Mouse (Mus musculus): ENCODE data around the gene Vav3. TPM values are rescaled to one million over a fixed set of nuclear protein-coding genes. Genes with fewer than 3 reads are reported as not detected.

The Vav3 gene
- polyA plus RNA-seq, 1 experiment = 2.3 TPM

DNA sequence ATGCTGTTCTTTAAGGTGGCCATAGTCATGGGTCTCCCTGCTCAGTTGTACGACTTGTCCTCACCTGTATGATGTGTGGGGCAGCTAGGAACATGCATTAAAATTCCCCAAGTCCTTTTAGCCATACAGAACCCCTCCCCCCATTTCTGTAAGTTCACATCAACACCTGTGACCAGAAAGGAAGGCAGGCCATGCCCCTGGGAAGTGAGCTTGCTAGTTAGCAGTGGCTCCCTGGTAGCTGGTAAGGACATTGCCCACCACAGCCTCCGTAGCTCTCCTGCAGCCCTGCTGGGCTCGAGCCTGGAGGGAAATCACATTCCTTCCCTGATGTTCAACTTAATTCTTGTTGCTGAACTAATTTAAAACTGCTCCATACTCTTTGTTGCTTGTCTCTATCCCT is 146.3 kb downstream of the Vav3 start:
- H3K9ac ChIP-seq (ENCODE audit: low read depth, poor library complexity, severe bottlenecking) = no peak overlapping the region
- no peaks in the 10 kb centered on the region for H3K4me1 ChIP-seq (ENCODE audit: control insufficient read depth, insufficient read depth, low read length)
- no peak overlapping the region for H3K27ac ChIP-seq (ENCODE audit: insufficient read depth, low read length)
- no peak overlapping the region for H3K4me3 ChIP-seq (ENCODE audit: low read depth, low read length)
- no peak for TF ChIP-seq POLR2A (IDR thresholded peaks at IDR 0.05; ENCODE audit: insufficient read depth, low read length)
- no peak for TF ChIP-seq EP300 (IDR thresholded peaks at IDR 0.05; ENCODE audit: insufficient read depth, low read depth, low read length)
- TF ChIP-seq CTCF (IDR thresholded peaks at IDR 0.05; ENCODE audit: low read depth, low read length) = no peak
- H3K9me3 ChIP-seq (replicated peaks; ENCODE audit: control insufficient read depth, insufficient read depth, low read length, poor library complexity, severe bottlenecking) = no peaks in the 10 kb centered on the region
- H3K27me3 ChIP-seq (ENCODE audit: control insufficient read depth, insufficient read depth, low read length, poor library complexity, severe bottlenecking) = no peaks in the 10 kb centered on the region
- no peaks in the 10 kb centered on the region for H3K36me3 ChIP-seq (ENCODE audit: control insufficient read depth, insufficient read depth, low read length, poor library complexity, severe bottlenecking)

DNA sequence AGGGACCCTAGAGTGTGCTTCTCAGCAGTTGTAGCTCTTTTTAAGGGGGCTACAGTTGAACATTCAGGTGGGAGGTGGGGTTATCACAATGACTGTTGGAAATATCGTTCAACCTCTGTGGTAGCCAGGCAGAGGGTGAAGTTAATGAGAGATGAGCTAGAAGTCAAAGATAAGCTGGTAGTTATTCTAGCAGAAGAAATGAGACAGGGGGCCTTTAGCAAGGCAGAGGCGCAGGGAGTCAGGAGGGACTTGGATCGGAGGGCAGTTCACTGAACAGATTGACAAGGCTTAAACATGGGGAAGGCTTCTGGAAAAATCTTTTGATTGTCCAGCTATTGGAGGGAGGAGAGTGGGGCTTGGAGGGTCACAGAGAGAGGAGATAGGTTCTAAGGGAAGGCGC is 147.4 kb downstream of the Vav3 start:
- Histone ChIP-seq H3K27ac (ENCODE audit: insufficient read depth, low read length) (no peak overlapping the region), H3K27me3 (ENCODE audit: control insufficient read depth, insufficient read depth, low read length, poor library complexity, severe bottlenecking) (no peaks in the 10 kb centered on the region), H3K9ac (ENCODE audit: low read depth, poor library complexity, severe bottlenecking) (no peak overlapping the region), H3K4me1 (ENCODE audit: control insufficient read depth, insufficient read depth, low read length) (no peaks in the 10 kb centered on the region), H3K4me3 (ENCODE audit: low read depth, low read length) (no peak overlapping the region), H3K9me3 (replicated peaks; ENCODE audit: control insufficient read depth, insufficient read depth, low read length, poor library complexity, severe bottlenecking) (no peaks in the 10 kb centered on the region), H3K36me3 (ENCODE audit: control insufficient read depth, insufficient read depth, low read length, poor library complexity, severe bottlenecking) (no peaks in the 10 kb centered on the region)
- TF ChIP-seq POLR2A (IDR thresholded peaks at IDR 0.05; ENCODE audit: insufficient read depth, low read length) (no peak), EP300 (IDR thresholded peaks at IDR 0.05; ENCODE audit: insufficient read depth, low read depth, low read length) (no peak), CTCF (IDR thresholded peaks at IDR 0.05; ENCODE audit: low read depth, low read length) (no peak)

DNA sequence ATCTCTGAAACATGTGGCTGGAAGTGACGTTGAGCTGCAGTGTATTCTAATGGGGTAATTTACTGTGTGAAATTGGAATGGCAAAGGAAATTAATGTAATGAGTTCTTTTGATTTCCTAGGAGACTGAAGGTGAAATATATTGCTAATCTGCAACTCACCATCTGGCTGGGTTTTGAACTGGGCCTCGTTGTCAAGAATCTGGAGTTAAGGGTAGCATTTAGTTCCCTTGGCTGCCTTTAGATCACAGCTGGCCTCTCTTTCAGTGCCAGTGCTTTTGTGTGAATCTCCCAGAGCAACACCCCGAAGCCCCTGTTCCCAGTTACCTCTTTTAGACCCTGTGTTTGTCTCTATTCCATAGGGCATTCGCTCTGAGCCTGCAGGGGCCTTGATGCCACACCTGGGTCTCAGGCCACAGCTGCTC is 148.3 kb downstream of the Vav3 start:
- no peak overlapping the region for H3K27ac ChIP-seq (ENCODE audit: insufficient read depth, low read length)
- no peak for TF ChIP-seq CTCF (IDR thresholded peaks at IDR 0.05; ENCODE audit: low read depth, low read length)
- TF ChIP-seq EP300 (IDR thresholded peaks at IDR 0.05; ENCODE audit: insufficient read depth, low read depth, low read length) = no peak
- no peak for TF ChIP-seq POLR2A (IDR thresholded peaks at IDR 0.05; ENCODE audit: insufficient read depth, low read length)

DNA sequence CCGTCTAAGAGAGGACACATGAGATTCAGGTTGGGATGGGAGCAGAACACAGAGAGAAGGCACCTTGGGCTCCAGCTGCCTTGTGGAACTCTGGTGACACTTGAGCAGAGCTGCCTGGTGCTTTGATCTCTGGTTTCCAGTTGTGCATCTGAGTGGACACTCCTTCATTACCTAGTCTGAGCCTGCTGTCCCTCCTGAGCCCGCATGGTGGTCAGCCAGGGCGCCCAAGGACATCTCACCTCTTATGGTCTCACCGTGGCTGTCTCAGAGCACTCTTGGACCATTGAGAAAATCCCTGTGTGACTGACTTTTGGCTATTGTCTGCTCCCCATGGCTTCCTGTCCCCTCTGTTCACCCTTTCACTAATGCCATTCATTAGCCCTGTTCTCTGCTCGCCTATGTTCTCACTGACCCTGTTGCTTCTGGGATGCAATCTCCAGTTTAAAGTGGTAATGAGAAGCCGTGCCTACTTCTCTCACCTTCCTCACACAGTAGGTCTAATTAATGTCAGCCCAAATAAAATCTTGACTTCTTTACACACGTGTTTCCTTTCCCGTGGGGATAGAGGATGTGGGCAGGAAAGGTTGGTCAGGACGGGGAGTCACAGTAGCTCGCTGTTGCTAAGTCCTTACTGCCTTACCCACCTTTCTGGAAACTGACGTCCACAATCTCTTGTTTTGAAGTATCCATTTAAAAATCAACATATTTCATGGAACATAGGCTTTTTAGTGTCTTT is 150.3 kb downstream of the Vav3 start:
- Histone ChIP-seq H3K36me3 (ENCODE audit: control insufficient read depth, insufficient read depth, low read length, poor library complexity, severe bottlenecking) (no peaks in the 10 kb centered on the region), H3K27ac (ENCODE audit: insufficient read depth, low read length) (no peak overlapping the region), H3K27me3 (ENCODE audit: control insufficient read depth, insufficient read depth, low read length, poor library complexity, severe bottlenecking) (no peaks in the 10 kb centered on the region), H3K4me3 (ENCODE audit: low read depth, low read length) (no peak overlapping the region), H3K9ac (ENCODE audit: low read depth, poor library complexity, severe bottlenecking) (no peak overlapping the region), H3K9me3 (replicated peaks; ENCODE audit: control insufficient read depth, insufficient read depth, low read length, poor library complexity, severe bottlenecking) (no peaks in the 10 kb centered on the region), H3K4me1 (ENCODE audit: control insufficient read depth, insufficient read depth, low read length) (no peaks in the 10 kb centered on the region)
- no peak for TF ChIP-seq CTCF (IDR thresholded peaks at IDR 0.05; ENCODE audit: low read depth, low read length)
- no peak for TF ChIP-seq POLR2A (IDR thresholded peaks at IDR 0.05; ENCODE audit: insufficient read depth, low read length)
- no peak for TF ChIP-seq EP300 (IDR thresholded peaks at IDR 0.05; ENCODE audit: insufficient read depth, low read depth, low read length)

More for the DNA sequence above, 148.3 kb downstream of the Vav3 start:
- Histone ChIP-seq H3K4me1 (ENCODE audit: control insufficient read depth, insufficient read depth, low read length) (no peaks in the 10 kb centered on the region), H3K9ac (ENCODE audit: low read depth, poor library complexity, severe bottlenecking) (no peak overlapping the region), H3K4me3 (ENCODE audit: low read depth, low read length) (no peak overlapping the region), H3K9me3 (replicated peaks; ENCODE audit: control insufficient read depth, insufficient read depth, low read length, poor library complexity, severe bottlenecking) (no peaks in the 10 kb centered on the region), H3K27me3 (ENCODE audit: control insufficient read depth, insufficient read depth, low read length, poor library complexity, severe bottlenecking) (no peaks in the 10 kb centered on the region), H3K36me3 (ENCODE audit: control insufficient read depth, insufficient read depth, low read length, poor library complexity, severe bottlenecking) (no peaks in the 10 kb centered on the region)

DNA sequence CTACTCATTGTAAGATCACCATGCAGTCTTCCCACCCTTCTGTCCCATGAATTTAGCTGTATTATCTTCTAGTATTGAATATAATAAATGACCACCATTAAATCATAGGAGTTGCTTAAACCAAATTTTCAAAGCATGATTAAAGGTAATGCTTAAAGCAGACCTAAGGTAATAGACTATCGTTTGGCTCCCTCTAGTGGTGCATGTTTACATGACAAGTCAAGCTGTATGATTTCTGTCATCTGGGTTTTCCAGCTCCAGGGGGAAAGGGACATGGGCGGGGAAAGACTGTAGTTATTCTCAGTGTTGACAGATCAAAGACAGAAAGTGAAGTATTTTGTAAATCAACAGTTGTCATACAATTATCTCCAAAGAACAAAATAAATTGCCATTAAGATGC is 151.1 kb downstream of the Vav3 start:
- Histone ChIP-seq H3K36me3 (ENCODE audit: control insufficient read depth, insufficient read depth, low read length, poor library complexity, severe bottlenecking) (no peaks in the 10 kb centered on the region), H3K9ac (ENCODE audit: low read depth, poor library complexity, severe bottlenecking) (no peak overlapping the region), H3K4me1 (ENCODE audit: control insufficient read depth, insufficient read depth, low read length) (no peaks in the 10 kb centered on the region), H3K4me3 (ENCODE audit: low read depth, low read length) (no peak overlapping the region), H3K27me3 (ENCODE audit: control insufficient read depth, insufficient read depth, low read length, poor library complexity, severe bottlenecking) (no peaks in the 10 kb centered on the region), H3K9me3 (replicated peaks; ENCODE audit: control insufficient read depth, insufficient read depth, low read length, poor library complexity, severe bottlenecking) (no peaks in the 10 kb centered on the region), H3K27ac (ENCODE audit: insufficient read depth, low read length) (no peak overlapping the region)
- no peak for TF ChIP-seq CTCF (IDR thresholded peaks at IDR 0.05; ENCODE audit: low read depth, low read length)
- no peak for TF ChIP-seq EP300 (IDR thresholded peaks at IDR 0.05; ENCODE audit: insufficient read depth, low read depth, low read length)
- TF ChIP-seq POLR2A (IDR thresholded peaks at IDR 0.05; ENCODE audit: insufficient read depth, low read length) = no peak

DNA sequence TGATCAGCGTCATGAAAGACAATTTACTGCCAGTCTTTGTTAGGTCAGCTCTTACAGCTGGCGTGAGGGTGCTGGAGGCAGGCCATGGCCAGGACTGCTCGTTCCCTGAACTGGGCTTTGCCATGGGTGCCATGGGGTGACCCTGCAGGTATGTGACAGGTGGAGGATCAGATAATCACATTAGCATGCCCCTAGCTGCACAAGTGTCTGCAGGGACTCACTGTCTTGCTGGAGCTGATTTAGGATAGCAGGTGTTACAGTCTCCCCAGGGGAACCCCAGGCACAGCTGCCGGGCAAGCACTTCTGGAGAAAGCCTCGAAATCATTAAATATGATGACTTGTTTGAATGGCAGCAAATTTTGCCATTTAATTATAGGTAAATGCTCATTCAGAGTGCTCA is 156.0 kb downstream of the Vav3 start:
- no peaks in the 10 kb centered on the region for H3K36me3 ChIP-seq (ENCODE audit: control insufficient read depth, insufficient read depth, low read length, poor library complexity, severe bottlenecking)
- no peaks in the 10 kb centered on the region; the same call in 1 of the 2 replicates for H3K27me3 ChIP-seq (ENCODE audit: control insufficient read depth, insufficient read depth, low read length, poor library complexity, severe bottlenecking)
- H3K27ac ChIP-seq (ENCODE audit: insufficient read depth, low read length) = no peak overlapping the region
- no peaks in the 10 kb centered on the region for H3K9me3 ChIP-seq (replicated peaks; ENCODE audit: control insufficient read depth, insufficient read depth, low read length, poor library complexity, severe bottlenecking)
- TF ChIP-seq POLR2A (IDR thresholded peaks at IDR 0.05; ENCODE audit: insufficient read depth, low read length) = no peak
- no peak for TF ChIP-seq CTCF (IDR thresholded peaks at IDR 0.05; ENCODE audit: low read depth, low read length)
- TF ChIP-seq EP300 (IDR thresholded peaks at IDR 0.05; ENCODE audit: insufficient read depth, low read depth, low read length) = no peak
- H3K9ac ChIP-seq (ENCODE audit: low read depth, poor library complexity, severe bottlenecking) = no peak overlapping the region
- H3K4me3 ChIP-seq (ENCODE audit: low read depth, low read length) = no peak overlapping the region
- H3K4me1 ChIP-seq (ENCODE audit: control insufficient read depth, insufficient read depth, low read length) = no peaks in the 10 kb centered on the region
